Mouse (Mus musculus) lung, adult 2 months (tissue): Measurements from ENCODE around the gene Adam22. TPM values are rescaled to one million over a fixed set of nuclear protein-coding genes. Genes with fewer than 3 reads are reported as not detected.
"Not testable (repeated sequence)": the region's sequence is repeated elsewhere in the genome, so short reads cannot be mapped to it uniquely, and the experiment has no call there.

ENCODE experiments used
- DNase-seq: peaks from one replicate; pipeline ENCODE4 v3.0.0; 2022
- H3K4me1 ChIP-seq: fragments of 200-500 bp; 2 replicates; pipeline ENCODE4 v1.6.1; 2011; ENCODE audit warnings: low read length; ENCODE audit not compliant: control insufficient read depth, insufficient read depth
- H3K4me3 ChIP-seq: fragments of 200-500 bp; replicated peaks from 2 replicates; pipeline ENCODE3; 2011; ENCODE audit warnings: low read depth, mild to moderate bottlenecking, control low read depth, low read length; ENCODE audit errors: extremely low read depth
- CTCF ChIP-seq: fragments of 200-500 bp; IDR thresholded peaks from 2 replicates; pipeline ENCODE4 v1.5.1; 2011; ENCODE audit warnings: mild to moderate bottlenecking, low read length, control low read depth; ENCODE audit not compliant: insufficient read depth
- POLR2A ChIP-seq: fragments of 200-500 bp; IDR thresholded peaks from 2 replicates; pipeline ENCODE4 v1.6.1; 2011; ENCODE audit warnings: low read depth, mild to moderate bottlenecking, control low read depth, low read length, borderline replicate concordance; ENCODE audit errors: extremely low read depth
- WGBS: fragments of 180-500 bp; shearing (Covaris S2); methylation state at CpG from one replicate; pipeline ENCODE4 v1.1.7; 2018; 5-methylcytosine and 5-hydroxymethylcytosine counted together
- polyA plus RNA-seq: library from polyadenylated mRNA; depleted of rRNA; stranded (reverse); fragments of >200 nt; gene quantifications from 2 replicates; pipeline ENCODE4 v1.2.3, GENCODE M21; 2012

Adam22 gene
- polyA plus RNA-seq, 1 experiment, result 3.2 TPM

DNA sequence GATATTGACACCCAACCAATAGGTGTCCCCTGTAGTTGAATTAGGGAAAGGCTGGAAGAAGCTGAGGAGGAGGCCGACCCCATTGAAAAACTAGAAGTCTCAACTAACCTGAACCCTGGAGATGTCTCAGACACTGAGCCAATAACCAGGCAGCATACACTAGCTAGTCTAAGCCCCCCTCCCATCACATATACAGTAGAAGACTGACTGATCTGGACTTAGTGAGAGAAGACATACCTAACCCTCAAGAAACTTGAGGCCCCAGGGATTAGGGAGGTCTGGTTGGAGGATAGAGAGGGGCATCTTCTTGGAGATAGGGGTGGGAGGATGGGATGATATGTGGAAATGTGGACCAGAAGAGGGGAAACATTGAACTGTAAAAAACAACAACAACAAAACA, 110.6 kb downstream of the Adam22 start:
- H3K4me3 ChIP-seq, result no peak overlapping the region
- no peak for TF ChIP-seq CTCF
- no peak for TF ChIP-seq POLR2A
- WGBS, result 84% methylated on average over 1 of the region's 1 CpGs
- no peak for DNase-seq
- no peaks in the 10 kb centered on the region for H3K4me1 ChIP-seq

GRCm38 (mm10) chr5:8256487-8256886, 111.5 kb downstream of the Adam22 start:
- DNase-seq, result no peak
- 73% methylated on average over 4 of the region's 4 CpGs for WGBS

DNA sequence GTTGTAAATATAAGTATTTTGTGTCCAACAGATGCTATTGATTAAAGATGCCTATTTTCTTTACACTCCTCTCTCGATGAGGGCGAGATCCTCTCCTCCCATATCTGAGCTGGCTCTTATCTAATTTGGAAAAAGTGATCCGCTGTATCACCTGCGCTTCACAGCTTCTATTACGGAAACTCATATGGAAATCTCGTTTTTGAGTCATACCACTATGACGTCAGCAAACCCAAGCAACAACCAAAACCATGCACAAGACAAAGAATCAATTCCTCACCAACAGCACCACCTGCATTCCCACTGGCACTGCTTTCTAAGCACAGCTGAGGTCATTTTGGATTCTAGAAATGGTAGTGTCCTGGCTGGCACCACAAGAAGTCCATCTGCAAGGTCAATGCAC, 123.3 kb downstream of the Adam22 start:
- no peaks in the 10 kb centered on the region for H3K4me1 ChIP-seq
- no peak overlapping the region for H3K4me3 ChIP-seq
- TF ChIP-seq POLR2A (no peak), CTCF (no peak)
- WGBS, result 86% methylated on average over 7 of the region's 7 CpGs
- no peak for DNase-seq

More at GRCm38 (mm10) chr5:8256487-8256886, 111.5 kb downstream of the Adam22 start:
- Histone ChIP-seq H3K4me3 (no peak overlapping the region), H3K4me1 (no peaks in the 10 kb centered on the region)
- TF ChIP-seq CTCF, result no peak
- no peak for TF ChIP-seq POLR2A

- 56% methylated on average over 4 of the region's 4 CpGs for WGBS
- no peaks in the 10 kb centered on the region for H3K4me1 ChIP-seq
Observed at GRCm38 (mm10) chr5:8243064-8243615, 124.8 kb downstream of the Adam22 start.

DNA sequence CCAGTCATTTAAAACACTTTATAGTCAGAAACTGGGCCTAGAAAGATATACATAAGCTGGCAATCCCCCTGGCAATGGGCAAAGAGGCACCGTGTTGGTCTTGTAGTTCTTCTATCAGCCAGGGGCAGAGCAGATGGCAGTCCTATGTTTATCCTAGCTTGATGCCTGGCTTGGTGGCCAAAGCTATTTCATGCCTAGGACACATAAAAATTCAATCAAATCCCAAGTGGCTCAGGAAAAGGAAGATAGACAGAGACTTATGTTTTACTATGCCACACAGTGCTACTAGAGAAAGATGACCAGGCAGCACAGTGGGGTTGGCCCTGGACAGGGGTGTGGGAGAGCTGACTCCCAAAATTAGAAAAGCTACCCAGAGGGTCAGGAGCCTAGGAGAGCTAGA, 125.3 kb downstream of the Adam22 start:
- TF ChIP-seq CTCF (no peak), POLR2A (no peak)
- DNase-seq, result no peak
- no peak overlapping the region for H3K4me3 ChIP-seq
- H3K4me1 ChIP-seq, result no peaks in the 10 kb centered on the region
- WGBS, result 88% methylated on average over 1 of the region's 1 CpGs

More at GRCm38 (mm10) chr5:8243064-8243615, 124.8 kb downstream of the Adam22 start:
- DNase-seq, result no peak
- H3K4me3 ChIP-seq, result no peak overlapping the region
- 0 out of 2 replicates have a peak, but pooled peaks have one; percentile 3 for TF ChIP-seq CTCF
- no peak for TF ChIP-seq POLR2A

DNA sequence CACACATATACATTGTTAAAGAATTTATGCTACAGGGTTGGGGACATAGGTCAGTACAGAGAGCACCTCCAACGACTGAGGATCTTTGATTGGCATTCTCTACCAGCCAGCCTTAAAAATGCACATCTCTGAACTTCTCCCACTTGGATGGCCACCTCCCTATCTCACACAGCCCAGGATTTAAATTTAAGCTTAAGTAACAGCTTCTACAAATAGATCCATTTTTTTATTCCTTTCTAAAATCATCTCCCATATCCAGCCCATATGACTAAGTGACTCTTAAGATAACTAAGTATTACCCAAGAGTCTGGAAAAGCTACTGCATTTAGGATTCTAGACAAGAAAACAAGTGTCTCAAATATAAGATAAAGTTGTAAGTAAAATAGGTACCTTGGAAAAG, 140.9 kb downstream of the Adam22 start:
- no peak for DNase-seq
- Histone ChIP-seq H3K4me1 (no peaks in the 10 kb centered on the region), H3K4me3 (no peak overlapping the region)
- TF ChIP-seq POLR2A (no peak), CTCF (no peak)
- WGBS, result 71% methylated on average over 1 of the region's 1 CpGs

DNA sequence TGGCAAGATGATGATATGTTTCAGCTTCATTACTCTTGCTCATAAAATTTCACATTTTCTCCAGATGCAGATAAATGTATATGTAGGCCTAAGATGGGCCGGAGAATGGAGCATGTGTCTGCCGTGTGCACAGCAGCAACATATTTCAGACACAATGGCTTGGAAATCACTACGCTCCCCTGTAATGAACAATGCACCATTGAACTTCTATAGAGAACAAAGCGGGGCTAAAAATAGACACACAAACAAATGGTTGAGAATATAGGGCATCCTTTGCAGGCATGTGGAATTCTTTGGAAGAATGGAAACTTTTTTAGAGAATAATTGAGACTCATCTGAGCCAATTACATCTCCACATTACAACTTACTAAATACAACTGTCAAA, 143.6 kb downstream of the Adam22 start:
- no peak for DNase-seq
- Histone ChIP-seq H3K4me3 (no peak overlapping the region), H3K4me1 (no peaks in the 10 kb centered on the region)
- WGBS, result 58% methylated on average over 4 of the region's 4 CpGs
- no peak for TF ChIP-seq POLR2A
- TF ChIP-seq CTCF, result no peak

- H3K4me1 ChIP-seq, result no peaks in the 10 kb centered on the region
- no peak for DNase-seq
Observed at GRCm38 (mm10) chr5:8223597-8224320, 144.2 kb downstream of the Adam22 start.

GRCm38 (mm10) chr5:8221630-8222029, 146.3 kb downstream of the Adam22 start:
- 62% methylated on average over 5 of the region's 5 CpGs for WGBS

More at GRCm38 (mm10) chr5:8223597-8224320, 144.2 kb downstream of the Adam22 start:
- H3K4me3 ChIP-seq, result no peak overlapping the region
- 76% methylated on average over 8 of the region's 8 CpGs for WGBS
- no peak for TF ChIP-seq CTCF
- TF ChIP-seq POLR2A, result no peak

DNA sequence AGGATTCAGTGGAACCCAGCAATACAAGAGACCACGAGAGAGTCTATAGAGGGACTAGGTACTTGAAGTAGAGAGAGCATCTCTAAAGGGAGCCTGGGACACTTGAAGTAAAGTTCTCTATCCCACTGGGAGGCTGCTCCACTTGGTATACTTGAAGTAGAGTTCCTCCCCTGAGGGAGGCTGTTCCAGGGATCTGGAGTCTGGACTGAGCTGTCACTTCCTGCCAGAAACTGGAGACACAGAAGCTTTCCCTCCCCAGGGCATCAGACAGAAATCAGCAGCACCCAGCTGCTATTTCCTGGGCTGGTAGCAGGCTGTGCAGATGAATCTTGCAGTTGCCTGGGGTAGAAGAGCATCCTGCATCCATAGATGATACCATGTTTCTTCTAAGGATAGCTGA, 152.1 kb downstream of the Adam22 start:
- H3K4me3 ChIP-seq, result no peak overlapping the region
- TF ChIP-seq POLR2A, result no peak
- TF ChIP-seq CTCF, result no peak
- no peaks in the 10 kb centered on the region for H3K4me1 ChIP-seq
- DNase-seq, result no peak
- 62% methylated on average over 1 of the region's 1 CpGs for WGBS

More at GRCm38 (mm10) chr5:8221630-8222029, 146.3 kb downstream of the Adam22 start:
- Histone ChIP-seq H3K4me1 (no peaks in the 10 kb centered on the region), H3K4me3 (no peak overlapping the region)
- TF ChIP-seq POLR2A (no peak), CTCF (no peak)
- no peak for DNase-seq

GRCm38 (mm10) chr5:8184992-8185391, 183.0 kb downstream of the Adam22 start:
- not testable (repeated sequence) for DNase-seq, H3K4me1 ChIP-seq, H3K4me3 ChIP-seq
- WGBS, result 75% methylated on average over 1 of the region's 1 CpGs
